Comparison of ENCODE assay signal across 8 mouse cellular contexts in the genomic region with DNA sequence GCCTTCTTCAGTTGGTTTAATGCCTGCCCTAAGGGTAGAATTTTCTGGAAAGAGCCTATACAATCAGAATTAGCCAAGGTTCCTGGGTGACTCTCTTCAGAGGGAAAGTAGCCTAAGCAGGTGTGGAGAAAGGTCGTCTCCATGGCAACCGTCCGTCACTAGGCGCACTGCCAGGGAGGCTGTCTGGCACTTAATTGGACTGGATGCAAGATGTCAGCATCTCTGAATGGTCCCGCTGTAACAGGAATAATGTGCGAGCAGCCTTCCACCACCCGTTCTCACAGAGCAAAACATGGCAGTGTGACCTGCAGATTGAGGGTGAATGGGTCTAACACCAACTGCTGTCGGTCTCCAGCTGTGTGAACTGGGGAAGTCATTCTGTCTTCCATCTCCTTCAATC.
DNase-seq lines count a peak whose midpoint lies in the region; ATAC-seq lines count a peak whose summit lies in the region.
"Had no signal": no experiment of that assay in that cellular context is flagged by ENCODE, and none has a peak within 500 bp of the region (broad histone marks: within the 10 kb centered on the region; RNA-seq: fewer than 3 reads in every experiment).

No protein-coding gene starts in this region.

- ATAC-seq in erythroid progenitor cell, adult 5-6 weeks (replicated peaks; ENCODE audit: low FRiP score, poor library complexity, severe bottlenecking) = no peak

- DNase-seq in ES-CJ7 (ENCODE audit: low read depth, low spot score) (peak; percentile 80), ZHBTc4 (ENCODE audit: low read depth, low spot score) (peak; percentile 79)
- peak; percentile 29 for DNase-seq in embryo, embryonic 9.5 days (ENCODE audit: extremely low spot score)
- DNase-seq in kidney, postnatal 25 days = peak; percentile 47 to 51
- no peak for DNase-seq in left cerebral cortex, adult 9 months (ENCODE audit: low spot score in 2 of 2)
- no peak for DNase-seq in spleen, adult 18-20 months
- DNase-seq: gastrocnemius, postnatal 14 days had no signal

Comparison
In these comparisons a context has a peak if more than half of its experiments do, and no peak if none do; other contexts are left out.
1. DNase-seq: peak in ES-CJ7 (single experiment), ZHBTc4 (single experiment), embryo, embryonic 9.5 days (single experiment) and kidney, postnatal 25 days (2 of 2); none in left cerebral cortex, adult 9 months (0 of 2) and spleen, adult 18-20 months (0 of 2).